Mouse (Mus musculus) CD4-positive, CD25-positive, alpha-beta regulatory T cell, adult 9 weeks (primary cell): Measurements from ENCODE around the gene Lgi1. TPM values are rescaled to one million over a fixed set of nuclear protein-coding genes. Genes with fewer than 3 reads are reported as not detected.

Experiments used
- polyA plus RNA-seq: library from polyadenylated mRNA; unstranded; fragments of 100-300 nt; shearing (Covaris generic); gene quantifications from one replicate; pipeline ENCODE4 v1.2.1, GENCODE M21; 2017

Gene Lgi1
- polyA plus RNA-seq = not detected

GRCm38 (mm10) chr19:38264505-38265500 is at the start of gene Lgi1:
Gene Lgi1, plus strand, starts transcription at chr19:38264536.

GRCm38 (mm10) chr19:38223905-38224684 is 40.2 kb upstream of the Lgi1 start, which contains the start of gene Fra10ac1:
Gene Fra10ac1, minus strand, starts transcription at chr19:38224156.

Other genes with a start within 250 kb of the Lgi1 start
- 0.14 TPM for gene Myof, start 221.0 kb upstream of the Lgi1 start, polyA plus RNA-seq
- gene Cep55, start 209.5 kb upstream of the Lgi1 start, polyA plus RNA-seq = 2.7 TPM
- not detected for gene Ffar4, start 167.5 kb upstream of the Lgi1 start, polyA plus RNA-seq
- not detected for gene Rbp4, start 139.3 kb upstream of the Lgi1 start, polyA plus RNA-seq
- gene Pde6c, start 131.8 kb upstream of the Lgi1 start, polyA plus RNA-seq = not detected
- 17.1 TPM for gene Fra10ac1, start 40.4 kb upstream of the Lgi1 start, polyA plus RNA-seq
- gene Slc35g1, start 131.4 kb downstream of the Lgi1 start, polyA plus RNA-seq = 2.5 TPM
- gene Plce1, start 216.6 kb downstream of the Lgi1 start, polyA plus RNA-seq = 0.09 TPM